Mouse (Mus musculus): Measurements from ENCODE around the gene Slc9a4.
"Not testable (repeated sequence)": the region's sequence is repeated elsewhere in the genome, so short reads cannot be mapped to it uniquely, and the experiment has no call there.

Slc9a4 gene

DNA sequence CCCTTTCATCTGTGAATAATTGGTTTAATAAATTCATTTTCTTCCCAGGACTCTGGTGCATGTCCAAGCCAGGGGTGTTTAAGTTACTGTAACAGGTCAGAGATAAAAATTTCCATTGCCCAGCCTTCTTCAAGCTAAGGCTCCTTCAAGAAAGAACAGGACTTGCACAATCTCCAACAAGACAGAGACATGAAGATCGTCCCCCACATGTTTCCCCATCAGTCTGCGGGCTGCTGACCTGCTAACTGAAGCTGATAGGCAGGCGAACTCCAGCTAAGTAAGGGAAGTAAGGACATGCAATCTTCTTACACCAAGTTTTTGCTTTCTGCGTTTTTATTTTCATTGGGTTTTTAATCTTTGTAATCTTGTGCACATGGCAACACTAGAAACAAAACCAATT lies 54.7 kb downstream of the Slc9a4 start:
- in situ Hi-C loops (cut with MboI; ENCODE audit: unreplicated experiment in 2 of 2): no loop called here

- in situ Hi-C loops (cut with MboI; ENCODE audit: unreplicated experiment in 2 of 2): no loop called here
These were observed 68.4 kb downstream of the Slc9a4 start for GRCm38 (mm10) chr1:40648234-40648633.

- in situ Hi-C loops (cut with MboI; ENCODE audit: unreplicated experiment in 2 of 2): no loop called here
These were observed 71.1 kb downstream of the Slc9a4 start for GRCm38 (mm10) chr1:40650803-40651497.

- in situ Hi-C loops (cut with MboI; ENCODE audit: unreplicated experiment in 2 of 2): no loop called here
These were observed 77.2 kb downstream of the Slc9a4 start for GRCm38 (mm10) chr1:40657035-40657434.

DNA sequence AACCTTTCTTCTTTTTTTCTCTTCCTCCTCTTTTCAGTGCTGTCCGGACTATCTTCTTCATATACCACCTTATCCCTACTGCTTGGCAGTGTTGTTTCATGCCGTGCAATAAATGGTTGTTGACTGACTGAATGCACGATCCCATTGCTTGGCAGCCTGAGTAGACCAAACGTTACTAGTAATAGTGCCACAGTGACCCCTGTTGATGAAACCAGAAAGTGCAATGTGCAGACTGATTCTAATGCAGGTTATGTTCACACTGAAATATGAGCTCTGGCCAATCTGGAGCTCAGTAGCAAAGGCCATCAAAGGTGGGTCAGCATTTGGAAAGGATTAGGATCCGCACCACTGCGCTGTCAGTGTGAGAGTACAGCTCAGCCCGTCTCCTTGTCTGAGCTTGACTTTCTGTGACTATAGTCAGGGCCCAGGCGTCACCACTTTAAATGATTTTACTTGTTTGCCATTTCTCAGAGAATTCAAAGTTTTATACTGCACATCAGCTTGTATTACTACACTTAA lies 78.2 kb downstream of the Slc9a4 start:
- in situ Hi-C loops (cut with MboI; ENCODE audit: unreplicated experiment in 2 of 2): no loop called here

DNA sequence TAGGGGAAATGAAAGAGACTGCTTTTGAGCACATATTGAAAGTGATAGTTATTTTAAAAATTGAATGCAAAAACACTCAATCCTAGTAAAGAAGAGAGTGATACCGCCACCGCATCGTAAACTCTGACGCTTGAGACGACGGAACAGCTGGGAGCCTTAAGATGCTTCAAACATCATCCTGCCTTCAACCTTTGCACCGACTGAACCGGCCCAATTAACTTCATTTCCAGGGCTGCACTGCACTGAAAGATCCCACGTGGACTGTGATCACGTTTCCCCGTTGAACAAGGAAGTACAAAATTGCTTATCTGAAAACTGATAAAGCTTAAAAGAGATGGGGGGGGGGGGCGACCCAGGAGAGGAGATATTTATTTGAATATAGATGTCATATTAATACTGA lies 79.1 kb downstream of the Slc9a4 start:
- in situ Hi-C loops (cut with MboI; ENCODE audit: unreplicated experiment in 2 of 2): no loop called here

GRCm38 (mm10) chr1:40659496-40659895 lies 79.6 kb downstream of the Slc9a4 start:
- in situ Hi-C loops (cut with MboI; ENCODE audit: unreplicated experiment in 2 of 2): no loop called here

GRCm38 (mm10) chr1:40660838-40661237 lies 81.0 kb downstream of the Slc9a4 start:
- in situ Hi-C loops (cut with MboI; ENCODE audit: unreplicated experiment in 2 of 2): no loop called here

- in situ Hi-C loops (cut with MboI; ENCODE audit: unreplicated experiment in 2 of 2): no loop called here
These were observed 85.8 kb downstream of the Slc9a4 start for GRCm38 (mm10) chr1:40665401-40666370.

- in situ Hi-C loops (cut with MboI; ENCODE audit: unreplicated experiment in 2 of 2): not testable (repeated sequence)
These were observed 87.6 kb downstream of the Slc9a4 start for GRCm38 (mm10) chr1:40667442-40667841.

DNA sequence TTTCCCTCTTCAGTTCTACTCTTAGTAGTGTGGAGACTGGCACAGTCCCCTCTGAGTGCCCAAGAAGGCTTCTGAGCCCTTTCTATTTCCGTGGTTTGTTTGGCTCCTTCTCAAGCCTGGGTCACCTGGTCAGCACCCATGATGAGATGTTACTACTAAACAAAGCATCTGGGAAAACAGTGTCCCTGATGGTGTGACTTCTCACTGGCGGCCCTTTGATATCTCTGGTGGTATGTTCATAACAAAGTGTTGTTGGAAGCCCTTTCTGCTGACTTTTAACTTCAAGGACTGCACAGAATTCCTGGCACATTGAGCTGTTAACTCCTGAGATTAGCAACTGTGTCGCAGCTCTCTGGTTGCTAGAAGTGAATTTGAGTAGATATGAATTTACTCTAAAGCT lies 90.1 kb downstream of the Slc9a4 start:
- in situ Hi-C loops (cut with MboI; ENCODE audit: unreplicated experiment in 2 of 2): no loop called here

GRCm38 (mm10) chr1:40671490-40671889 lies 91.6 kb downstream of the Slc9a4 start:
- in situ Hi-C loops (cut with MboI; ENCODE audit: unreplicated experiment in 2 of 2): no loop called here

DNA sequence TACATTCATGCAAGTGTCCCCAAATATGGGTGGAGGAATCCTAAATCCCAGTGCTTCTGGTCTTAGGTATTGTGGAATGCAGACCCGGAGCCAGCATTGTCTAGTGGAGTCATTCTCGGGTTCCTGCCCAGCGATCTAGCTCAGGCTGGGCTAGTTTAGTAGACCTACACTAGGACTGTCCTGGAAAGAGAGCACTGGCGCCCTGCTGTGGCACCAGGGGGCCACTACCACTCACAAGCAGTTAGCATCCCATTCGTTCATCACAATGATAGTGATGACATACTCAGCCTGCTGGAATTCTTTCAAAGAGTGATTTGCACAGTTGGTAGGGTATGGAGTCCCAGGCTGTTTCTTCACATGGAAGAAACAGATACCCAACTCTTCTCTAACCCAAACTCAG lies 97.4 kb downstream of the Slc9a4 start:
- in situ Hi-C loops (cut with MboI; ENCODE audit: unreplicated experiment in 2 of 2): no loop called here
